Mouse (Mus musculus) thymus, adult 2 months (tissue): ENCODE results near the gene Erc2. TPM values are rescaled to one million over a fixed set of nuclear protein-coding genes. Genes with fewer than 3 reads are reported as not detected.

Experiments
- DNase-seq: peaks from one replicate; pipeline ENCODE4 v3.0.0; 2021
- H3K27ac ChIP-seq: fragments of 200-500 bp; 2 replicates; pipeline ENCODE4 v1.5.1; 2012; ENCODE audit warnings: low read length, control low read depth; ENCODE audit not compliant: control insufficient read depth, insufficient read depth
- H3K27me3 ChIP-seq: fragments of 200-500 bp; 2 replicates; pipeline ENCODE4 v1.6.1; 2012; ENCODE audit warnings: mild to moderate bottlenecking, low read length, moderate library complexity, mixed read lengths; ENCODE audit not compliant: control insufficient read depth, insufficient read depth
- H3K36me3 ChIP-seq: fragments of 200-500 bp; 2 replicates; pipeline ENCODE4 v1.6.1; 2012; ENCODE audit warnings: mild to moderate bottlenecking, low read length, moderate library complexity; ENCODE audit not compliant: control insufficient read depth, insufficient read depth
- H3K4me1 ChIP-seq: fragments of 200-500 bp; replicated peaks from 2 replicates; pipeline ENCODE4 v1.6.1; 2012; ENCODE audit warnings: low read length; ENCODE audit not compliant: control insufficient read depth, insufficient read depth
- H3K4me3 ChIP-seq: fragments of 200-500 bp; 2 replicates; pipeline ENCODE4 v1.5.1; 2012; ENCODE audit warnings: mild to moderate bottlenecking, low read length, control low read depth, moderate library complexity; ENCODE audit not compliant: control insufficient read depth, insufficient read depth
- CTCF ChIP-seq: fragments of 200-500 bp; IDR thresholded peaks from 2 replicates; pipeline ENCODE4 v1.5.1; 2012; ENCODE audit warnings: mild to moderate bottlenecking, control low read depth, low read length, moderate library complexity, borderline replicate concordance; ENCODE audit not compliant: control insufficient read depth, poor library complexity, insufficient read depth; ENCODE audit errors: extremely low read depth
- POLR2A ChIP-seq: fragments of 200-500 bp; IDR thresholded peaks from 2 replicates; pipeline ENCODE4 v1.6.1; 2012; ENCODE audit warnings: mild to moderate bottlenecking, low read length, control low read depth, moderate library complexity; ENCODE audit not compliant: control insufficient read depth, poor library complexity, insufficient read depth; ENCODE audit errors: extremely low read depth
- WGBS: fragments of 180-500 bp; shearing (Covaris S2); methylation state at CpG from one replicate; pipeline ENCODE4 v1.1.7; 2018; 5-methylcytosine and 5-hydroxymethylcytosine counted together
- polyA plus RNA-seq: library from polyadenylated mRNA; depleted of rRNA; stranded (reverse); fragments of >200 nt; gene quantifications from 2 replicates; pipeline ENCODE4 v1.2.3, GENCODE M21; 2012

The Erc2 gene
- polyA plus RNA-seq, 1 experiment, result 0.18 TPM

DNA sequence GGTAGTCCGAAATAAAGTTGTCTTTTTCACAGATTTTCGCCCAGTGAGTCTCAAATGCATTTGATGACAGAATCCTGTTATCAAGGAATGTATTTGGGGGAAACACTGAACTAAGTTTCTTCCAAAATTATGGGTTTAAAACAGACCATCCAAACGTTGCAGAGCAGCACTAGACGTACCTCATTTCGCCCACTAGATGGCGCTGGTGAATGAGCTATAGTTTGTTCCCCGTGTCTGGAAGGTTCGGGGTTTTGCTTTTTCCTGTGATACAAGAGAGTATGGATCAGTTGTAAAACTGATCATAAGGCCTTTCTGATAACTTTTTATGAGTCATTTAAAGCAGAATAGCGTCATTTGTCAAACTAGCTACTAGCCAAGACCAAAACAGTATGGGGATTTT lies 185.9 kb downstream of the Erc2 start:
- Histone ChIP-seq H3K27me3 (no peaks in the 10 kb centered on the region), H3K4me1 (no peaks in the 10 kb centered on the region), H3K36me3 (no peaks in the 10 kb centered on the region), H3K27ac (no peak overlapping the region), H3K4me3 (no peak overlapping the region)
- DNase-seq, result peak; percentile 22
- TF ChIP-seq POLR2A, result no peak
- TF ChIP-seq CTCF, result no peak
- 7% methylated on average over 9 of the region's 9 CpGs for WGBS

GRCm38 (mm10) chr14:27808523-27809114 lies 186.4 kb downstream of the Erc2 start:
- no peaks in the 10 kb centered on the region for H3K36me3 ChIP-seq
- H3K4me1 ChIP-seq, result no peaks in the 10 kb centered on the region
- WGBS, result 78% methylated on average over 10 of the region's 10 CpGs
- H3K27me3 ChIP-seq, result no peaks in the 10 kb centered on the region
- H3K4me3 ChIP-seq, result no peak overlapping the region
- DNase-seq, result no peak
- no peak overlapping the region for H3K27ac ChIP-seq
- TF ChIP-seq POLR2A, result no peak
- TF ChIP-seq CTCF, result no peak

DNA sequence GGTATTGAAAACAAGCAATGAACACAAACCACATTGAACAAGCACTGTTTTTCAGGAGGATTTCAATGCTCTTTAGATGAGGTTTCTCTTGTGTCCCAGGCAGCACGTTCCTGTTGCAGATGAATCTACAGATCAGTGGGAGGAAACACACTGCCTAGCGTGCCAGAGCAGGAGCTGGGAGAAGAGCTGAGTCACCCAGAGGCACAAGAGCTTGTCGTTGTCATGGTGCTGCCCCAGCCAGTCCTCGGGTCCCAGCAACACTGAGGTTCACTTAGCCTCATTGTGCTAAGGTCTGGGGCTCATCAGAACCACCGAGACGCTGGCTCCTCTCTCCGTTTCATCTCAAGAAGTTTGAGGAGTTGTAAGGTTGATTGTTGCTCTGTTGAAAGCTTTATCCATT lies 188.6 kb downstream of the Erc2 start:
- H3K27ac ChIP-seq, result no peak overlapping the region
- TF ChIP-seq CTCF (no peak), POLR2A (no peak)
- no peak overlapping the region for H3K4me3 ChIP-seq
- no peaks in the 10 kb centered on the region for H3K27me3 ChIP-seq
- no peaks in the 10 kb centered on the region for H3K36me3 ChIP-seq
- H3K4me1 ChIP-seq, result no peaks in the 10 kb centered on the region
- 17% methylated on average over 7 of the region's 7 CpGs for WGBS
- DNase-seq, result no peak

DNA sequence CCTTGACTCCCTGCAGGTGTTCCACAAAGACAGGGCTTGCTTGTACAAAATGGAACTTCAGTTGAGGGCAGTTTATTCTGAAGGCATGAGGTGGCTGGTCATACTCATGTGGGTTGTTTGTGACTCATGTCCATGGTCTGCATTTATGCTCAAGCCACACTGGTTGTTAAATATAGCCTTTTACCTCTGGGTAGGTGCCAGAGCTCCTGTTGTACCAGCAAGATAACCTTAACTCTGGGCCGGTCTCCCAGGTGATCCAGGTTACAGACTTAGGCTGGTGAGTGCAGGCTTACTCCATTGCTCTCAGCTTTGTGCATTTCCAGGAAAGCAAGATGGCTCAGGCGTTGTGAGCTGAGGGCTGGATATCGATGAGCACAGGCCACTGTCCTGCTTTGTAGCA lies 189.4 kb downstream of the Erc2 start:
- Histone ChIP-seq H3K4me3 (no peak overlapping the region), H3K27me3 (no peaks in the 10 kb centered on the region), H3K4me1 (no peaks in the 10 kb centered on the region), H3K27ac (no peak overlapping the region), H3K36me3 (no peaks in the 10 kb centered on the region)
- DNase-seq, result no peak
- TF ChIP-seq CTCF (no peak), POLR2A (no peak)
- WGBS, result 92% methylated on average over 3 of the region's 3 CpGs

GRCm38 (mm10) chr14:27815739-27816138 lies 193.5 kb downstream of the Erc2 start:
- no peaks in the 10 kb centered on the region for H3K4me1 ChIP-seq
- no peak overlapping the region for H3K27ac ChIP-seq
- WGBS, result 83% methylated on average over 6 of the region's 6 CpGs
- H3K27me3 ChIP-seq, result no peaks in the 10 kb centered on the region
- TF ChIP-seq POLR2A (no peak), CTCF (no peak)
- H3K36me3 ChIP-seq, result no peaks in the 10 kb centered on the region
- DNase-seq, result no peak
- no peak overlapping the region for H3K4me3 ChIP-seq

GRCm38 (mm10) chr14:27818986-27819385 lies 196.8 kb downstream of the Erc2 start:
- H3K36me3 ChIP-seq, result no peaks in the 10 kb centered on the region
- TF ChIP-seq CTCF (no peak), POLR2A (no peak)
- WGBS, result 95% methylated on average over 5 of the region's 5 CpGs
- no peaks in the 10 kb centered on the region for H3K4me1 ChIP-seq
- no peak for DNase-seq
- no peak overlapping the region for H3K4me3 ChIP-seq
- H3K27ac ChIP-seq, result no peak overlapping the region
- no peaks in the 10 kb centered on the region for H3K27me3 ChIP-seq

DNA sequence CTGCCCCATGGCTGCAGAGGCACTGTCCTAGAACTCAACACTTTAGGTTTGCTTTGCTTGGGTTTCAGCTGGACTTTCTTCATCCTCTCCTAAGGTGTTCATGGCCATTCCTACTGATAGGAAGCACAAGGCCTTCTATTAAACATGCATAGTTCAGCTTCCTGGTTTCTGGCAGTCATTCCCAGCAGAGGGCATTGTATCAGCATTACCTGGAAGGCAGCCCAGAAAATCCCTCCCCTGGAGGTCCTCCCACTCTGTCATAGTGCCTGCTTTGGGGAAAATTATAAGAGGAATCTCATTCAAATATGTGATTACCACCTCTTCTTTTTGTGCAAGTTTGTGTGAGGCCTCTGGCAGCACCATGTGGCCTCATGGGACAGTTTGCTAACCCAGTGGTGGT lies 199.6 kb downstream of the Erc2 start:
- no peaks in the 10 kb centered on the region for H3K27me3 ChIP-seq
- DNase-seq, result no peak
- no peaks in the 10 kb centered on the region for H3K36me3 ChIP-seq
- no peak overlapping the region for H3K27ac ChIP-seq
- H3K4me3 ChIP-seq, result no peak overlapping the region
- no peak for TF ChIP-seq CTCF
- TF ChIP-seq POLR2A, result no peak
- H3K4me1 ChIP-seq, result no peaks in the 10 kb centered on the region
